Mouse (Mus musculus) MEL (cell line): ENCODE results near the gene Gm5152.

Source experiments
- CHD1 ChIP-seq: IDR thresholded peaks from 2 replicates; pipeline ENCODE4 v1.6.1; 2012; ENCODE audit warnings: low read depth, mild to moderate bottlenecking, inconsistent platforms, low read length, improper control_type of control experiment
- CHD2 ChIP-seq: IDR thresholded peaks from 2 replicates; pipeline ENCODE4 v1.6.1; 2011; ENCODE audit warnings: low read length, improper control_type of control experiment
- CTCF ChIP-seq, 3 experiments: IDR thresholded peaks in 2 of 3; conservative IDR thresholded peaks in 1 of 3; 2 replicates each; pipeline ENCODE4 v1.5.1; 2011 to 2012; ENCODE audit warnings: low read length in 3 of 3, low read depth in 2 of 3, mild to moderate bottlenecking in 2 of 3, improper control_type of control experiment in 1 of 3, inconsistent platforms in 1 of 3, mixed read lengths in 1 of 3, moderate library complexity in 1 of 3; ENCODE audit not compliant: control insufficient read depth in 1 of 3, insufficient read depth in 1 of 3, poor library complexity in 1 of 3, severe bottlenecking in 1 of 3
- ELF1 ChIP-seq: IDR thresholded peaks from 2 replicates; pipeline ENCODE4 v1.6.1; 2014; ENCODE audit warnings: low read depth, mild to moderate bottlenecking, inconsistent platforms, low read length, improper control_type of control experiment, moderate library complexity
- EP300 ChIP-seq, 2 experiments: IDR thresholded peaks; 2 replicates each; pipeline ENCODE4 v1.6.1; 2011; ENCODE audit warnings: improper control_type of control experiment in 2 of 2, low read length in 2 of 2, low read depth in 1 of 2, mild to moderate bottlenecking in 1 of 2
- HCFC1 ChIP-seq: IDR thresholded peaks from 2 replicates; pipeline ENCODE4 v1.6.1; 2012; ENCODE audit warnings: low read depth, mild to moderate bottlenecking, inconsistent platforms, low read length, improper control_type of control experiment, moderate library complexity
- MAFK ChIP-seq: IDR thresholded peaks from 2 replicates; pipeline ENCODE4 v1.6.1; 2011; ENCODE audit warnings: low read depth, mild to moderate bottlenecking, low read length, improper control_type of control experiment, borderline replicate concordance
- MAX ChIP-seq: IDR thresholded peaks from 2 replicates; pipeline ENCODE4 v1.6.1; 2011; ENCODE audit warnings: low read length, improper control_type of control experiment
- NRF1 ChIP-seq: IDR thresholded peaks from 2 replicates; pipeline ENCODE4 v1.6.1; 2014; ENCODE audit warnings: low read depth, mild to moderate bottlenecking, inconsistent platforms, low read length, improper control_type of control experiment, moderate library complexity; ENCODE audit not compliant: poor library complexity, insufficient read depth, severe bottlenecking
- POLR2A ChIP-seq, 2 experiments: IDR thresholded peaks; 2 replicates each; pipeline ENCODE4 v1.6.1; 2011 to 2012; ENCODE audit warnings: low read length in 2 of 2, mild to moderate bottlenecking in 2 of 2, control low read depth in 1 of 2, improper control_type of control experiment in 1 of 2, low read depth in 1 of 2, moderate library complexity in 1 of 2; ENCODE audit not compliant: control insufficient read depth in 1 of 2, insufficient read depth in 1 of 2, poor library complexity in 1 of 2
- SIN3A ChIP-seq: IDR thresholded peaks from 2 replicates; pipeline ENCODE4 v1.6.1; 2012; ENCODE audit warnings: low read length, improper control_type of control experiment, inconsistent platforms
- TCF12 ChIP-seq: IDR thresholded peaks from 2 replicates; pipeline ENCODE4 v1.6.1; 2014; ENCODE audit warnings: low read depth, mild to moderate bottlenecking, inconsistent platforms, low read length, improper control_type of control experiment, moderate library complexity
- USF1 ChIP-seq: IDR thresholded peaks from 2 replicates; pipeline ENCODE4 v1.6.1; 2014; ENCODE audit warnings: low read depth, mild to moderate bottlenecking, inconsistent platforms, low read length, improper control_type of control experiment, moderate library complexity
- ZMIZ1 ChIP-seq: IDR thresholded peaks from 2 replicates; pipeline ENCODE4 v1.6.1; 2012; ENCODE audit warnings: low read depth, mild to moderate bottlenecking, inconsistent platforms, low read length, improper control_type of control experiment, moderate library complexity

- no peak for TF ChIP-seq SIN3A
- TF ChIP-seq MAFK = no peak
- TF ChIP-seq POLR2A (IDR thresholded peaks at IDR 0.05; ENCODE audit: control insufficient read depth in 1 of 2, insufficient read depth in 1 of 2, low read depth in 1 of 2, low read length in 2 of 2, poor library complexity in 1 of 2) = no peak
- TF ChIP-seq CHD2 = no peak
- no peak for TF ChIP-seq CHD1
- no peak for TF ChIP-seq TCF12
- TF ChIP-seq ELF1 = no peak
- TF ChIP-seq CTCF (IDR thresholded peaks at IDR 0.05 in 2 of 3, conservative IDR thresholded peaks at IDR 0.05 in 1 of 3; ENCODE audit: control insufficient read depth in 1 of 3, insufficient read depth in 1 of 3, low read depth in 2 of 3, low read length in 3 of 3, poor library complexity in 1 of 3, severe bottlenecking in 1 of 3) = no peak
- TF ChIP-seq MAX = no peak
- TF ChIP-seq EP300 (IDR thresholded peaks at IDR 0.05; ENCODE audit: low read depth in 1 of 2, low read length in 2 of 2) = no peak
- TF ChIP-seq NRF1 = no peak
- TF ChIP-seq ZMIZ1 = no peak
- TF ChIP-seq HCFC1 = no peak
- TF ChIP-seq USF1 = no peak
Observed at GRCm38 (mm10) chr5:10203067-10203466, 43.3 kb downstream of the Gm5152 start.
